Mouse (Mus musculus) G1E (cell line): ENCODE data around the gene Tpi1. TPM values are rescaled to one million over a fixed set of nuclear protein-coding genes. Genes with fewer than 3 reads are reported as not detected.

Source experiments
- ATAC-seq: 2 replicates; pipeline ENCODE4 v1.8.0; 2016; ENCODE audit warnings: mild to moderate bottlenecking; ENCODE audit not compliant: insufficient number of reproducible peaks, poor library complexity, low FRiP score, severe bottlenecking; ENCODE audit errors: extremely low read depth
- DNase-seq: peaks from one replicate; pipeline ENCODE4 v3.0.0; 2012; ENCODE audit warnings: low spot score
- H3K27me3 ChIP-seq: 2 replicates; pipeline ENCODE4 v1.6.1; 2012; ENCODE audit warnings: mild to moderate bottlenecking, low read length, inconsistent platforms; ENCODE audit not compliant: insufficient read depth
- H3K36me3 ChIP-seq: replicated peaks from 2 replicates; pipeline ENCODE3; 2012; ENCODE audit warnings: mild to moderate bottlenecking, inconsistent platforms
- H3K4me1 ChIP-seq: 2 replicates; pipeline ENCODE4 v1.6.1; 2012; ENCODE audit warnings: low read depth, low read length, inconsistent platforms, mixed read lengths; ENCODE audit not compliant: insufficient read depth
- H3K4me3 ChIP-seq: 2 replicates; pipeline ENCODE4 v1.5.1; 2012; ENCODE audit warnings: low read depth, mild to moderate bottlenecking, inconsistent platforms, low read length, moderate library complexity, mixed read lengths
- H3K9me3 ChIP-seq: replicated peaks from 2 replicates; pipeline ENCODE4 v1.6.1; 2012; ENCODE audit warnings: inconsistent platforms
- CTCF ChIP-seq: IDR thresholded peaks from 2 replicates; pipeline ENCODE4 v1.5.1; 2012; ENCODE audit warnings: low read depth, low read length, inconsistent platforms, mixed read lengths
- GATA1 ChIP-seq: IDR thresholded peaks from 2 replicates; pipeline ENCODE4 v1.6.1; 2012; ENCODE audit warnings: borderline replicate concordance, low read length, inconsistent platforms, mixed read lengths
- GATA2 ChIP-seq: IDR thresholded peaks from 2 replicates; pipeline ENCODE4 v1.6.1; 2012; ENCODE audit warnings: low read depth, low read length, inconsistent platforms, borderline replicate concordance
- POLR2AphosphoS5 ChIP-seq: IDR thresholded peaks from 2 replicates; pipeline ENCODE4 v1.6.1; 2012; ENCODE audit warnings: low read depth, low read length, inconsistent platforms; ENCODE audit not compliant: insufficient replicate concordance
- TAL1 ChIP-seq: conservative IDR thresholded peaks from 2 replicates; pipeline ENCODE4 v1.6.1; 2012; ENCODE audit warnings: low read depth, low read length, inconsistent platforms, mixed read lengths
- polyA plus RNA-seq: library from polyadenylated mRNA; stranded (reverse); fragments of >175 nt; gene quantifications from 2 replicates; pipeline ENCODE4 v1.2.3, GENCODE M21; 2012
- total RNA-seq, 2 experiments: library from RNA; stranded (forward) in 1 of 2; stranded (reverse) in 1 of 2; fragments of 200-1000 nt in 1 of 2; fragments of >200 nt in 1 of 2; fragmentation: Nextera tagmentation in 1 of 2; gene quantifications; 2 replicates each; pipeline ENCODE4 v1.2.3; 2014 to 2017

The Tpi1 gene
- total and polyA plus RNA-seq, 3 experiments = 601 to 903 (median 701) TPM

DNA sequence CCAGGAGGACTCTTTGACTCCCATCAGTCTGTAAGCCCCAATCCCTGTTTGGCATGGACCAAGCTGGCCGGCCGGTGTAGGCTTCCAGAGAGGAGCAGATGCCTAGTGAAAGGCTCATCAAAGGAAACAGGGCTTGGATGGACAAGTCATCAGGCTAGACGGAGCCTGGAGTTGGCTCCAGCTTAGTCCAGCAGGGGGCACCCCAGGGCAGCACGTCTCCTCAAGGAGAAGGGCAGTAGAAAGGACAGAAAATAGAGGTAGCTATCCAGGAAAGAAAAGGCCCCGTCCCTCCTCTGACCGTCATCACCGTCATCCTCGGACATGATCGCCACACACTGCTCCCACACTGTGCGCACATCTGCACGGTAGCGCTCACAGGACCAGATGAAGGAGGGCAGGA, 45.6 kb upstream of the Tpi1 start:
- Histone ChIP-seq H3K9me3 (no peaks in the 10 kb centered on the region), H3K36me3 (no peaks in the 10 kb centered on the region), H3K4me1 (peaks cover 5% of the 10 kb centered on the region; the same call in 1 of the 2 replicates), H3K27me3 (peaks cover 71% of the 10 kb centered on the region), H3K4me3 (no peak overlapping the region)
- ATAC-seq (peak; percentile 28; the same call in 1 of the 2 replicates), DNase-seq (peak; percentile 59)
- TF ChIP-seq POLR2AphosphoS5 (no peak), TAL1 (no peak), CTCF (peak; percentile 55; the same call in 1 of the 2 replicates)

DNA sequence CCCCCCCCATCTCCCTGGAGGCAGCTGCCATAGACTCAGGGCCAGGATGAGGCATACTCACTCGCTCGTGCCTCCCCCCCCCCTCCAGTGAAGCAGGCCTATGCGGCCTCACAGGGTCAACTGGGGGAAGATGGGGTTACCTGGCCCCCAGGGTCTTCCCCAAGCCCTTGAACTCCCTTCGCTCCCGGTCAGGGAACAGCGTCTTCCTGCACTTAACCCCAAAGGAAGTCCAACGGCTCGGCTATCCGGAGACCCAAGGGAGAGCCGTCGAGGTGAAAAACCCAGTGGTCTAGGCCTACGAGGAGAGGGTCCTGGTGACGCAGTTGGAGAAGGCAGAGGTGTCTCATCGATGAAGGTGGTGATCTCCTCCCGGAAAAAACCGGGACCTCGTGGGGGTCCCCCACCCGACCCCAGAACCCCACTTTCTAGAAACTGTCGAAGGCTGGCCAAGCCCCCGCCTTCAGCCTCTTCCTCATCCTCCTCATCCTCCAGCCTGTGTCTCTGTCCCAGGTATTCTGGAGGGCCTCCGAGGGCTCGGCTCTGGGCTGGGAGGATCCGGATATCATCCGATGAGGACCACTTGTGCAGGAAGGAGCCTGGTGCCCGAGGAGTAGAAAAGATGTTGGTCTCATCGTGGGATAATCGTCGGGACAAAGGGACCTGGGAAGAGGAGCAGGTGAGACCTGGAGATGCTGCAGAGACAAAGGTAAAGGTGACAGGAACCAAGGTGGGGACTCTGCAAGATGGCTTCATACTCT, 44.6 kb upstream of the Tpi1 start:
- no peaks in the 10 kb centered on the region for H3K9me3 ChIP-seq
- ATAC-seq = no peak
- DNase-seq = no peak
- H3K36me3 ChIP-seq = no peaks in the 10 kb centered on the region
- H3K4me1 ChIP-seq = peaks cover 5% of the 10 kb centered on the region; the same call in 1 of the 2 replicates
- no peak for TF ChIP-seq TAL1
- TF ChIP-seq GATA2 = no peak
- no peak for TF ChIP-seq POLR2AphosphoS5
- TF ChIP-seq CTCF = no peak
- no peak for TF ChIP-seq GATA1
- peaks cover 67% of the 10 kb centered on the region for H3K27me3 ChIP-seq
- no peak overlapping the region for H3K4me3 ChIP-seq

DNA sequence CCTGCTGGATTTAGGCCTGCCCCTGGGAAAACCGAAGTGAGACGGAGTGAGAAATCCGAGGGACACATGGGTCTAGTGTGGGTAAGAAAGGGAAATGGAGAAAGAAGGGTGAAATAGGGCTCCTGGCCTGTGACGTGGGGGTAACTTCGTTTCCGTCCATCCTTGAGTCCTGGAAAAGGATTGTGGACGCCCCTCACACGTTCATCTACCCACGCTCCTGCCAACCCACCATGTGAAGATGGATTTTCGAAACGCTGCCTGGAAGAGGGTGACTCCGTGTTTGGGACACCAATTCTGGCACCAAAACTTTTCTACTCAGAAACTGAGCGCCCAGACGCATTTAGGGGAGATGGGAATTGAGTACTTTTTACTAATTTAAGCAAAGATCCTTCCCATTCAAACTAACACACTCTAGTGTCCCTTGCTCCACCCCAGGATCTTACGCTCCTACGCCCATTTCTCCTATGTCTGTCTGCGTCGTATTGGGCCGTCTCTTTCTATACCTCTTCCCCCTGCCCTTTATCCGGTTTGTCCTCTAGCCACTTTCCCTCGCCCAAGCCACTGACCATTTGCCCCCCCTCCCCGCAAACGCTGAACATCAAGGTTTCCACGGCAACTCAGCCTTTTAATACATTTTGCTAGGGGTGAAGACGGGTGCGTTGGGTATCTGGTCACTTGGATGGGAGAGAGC, 43.9 kb upstream of the Tpi1 start:
- TF ChIP-seq TAL1 = no peak
- TF ChIP-seq GATA1 = no peak
- TF ChIP-seq CTCF = no peak
- no peak for TF ChIP-seq GATA2
- Histone ChIP-seq H3K9me3 (no peaks in the 10 kb centered on the region), H3K4me3 (no peak overlapping the region), H3K36me3 (no peaks in the 10 kb centered on the region), H3K4me1 (peaks cover 2% of the 10 kb centered on the region; the same call in 1 of the 2 replicates), H3K27me3 (peaks cover 66% of the 10 kb centered on the region)
- no peak for ATAC-seq
- DNase-seq = no peak

DNA sequence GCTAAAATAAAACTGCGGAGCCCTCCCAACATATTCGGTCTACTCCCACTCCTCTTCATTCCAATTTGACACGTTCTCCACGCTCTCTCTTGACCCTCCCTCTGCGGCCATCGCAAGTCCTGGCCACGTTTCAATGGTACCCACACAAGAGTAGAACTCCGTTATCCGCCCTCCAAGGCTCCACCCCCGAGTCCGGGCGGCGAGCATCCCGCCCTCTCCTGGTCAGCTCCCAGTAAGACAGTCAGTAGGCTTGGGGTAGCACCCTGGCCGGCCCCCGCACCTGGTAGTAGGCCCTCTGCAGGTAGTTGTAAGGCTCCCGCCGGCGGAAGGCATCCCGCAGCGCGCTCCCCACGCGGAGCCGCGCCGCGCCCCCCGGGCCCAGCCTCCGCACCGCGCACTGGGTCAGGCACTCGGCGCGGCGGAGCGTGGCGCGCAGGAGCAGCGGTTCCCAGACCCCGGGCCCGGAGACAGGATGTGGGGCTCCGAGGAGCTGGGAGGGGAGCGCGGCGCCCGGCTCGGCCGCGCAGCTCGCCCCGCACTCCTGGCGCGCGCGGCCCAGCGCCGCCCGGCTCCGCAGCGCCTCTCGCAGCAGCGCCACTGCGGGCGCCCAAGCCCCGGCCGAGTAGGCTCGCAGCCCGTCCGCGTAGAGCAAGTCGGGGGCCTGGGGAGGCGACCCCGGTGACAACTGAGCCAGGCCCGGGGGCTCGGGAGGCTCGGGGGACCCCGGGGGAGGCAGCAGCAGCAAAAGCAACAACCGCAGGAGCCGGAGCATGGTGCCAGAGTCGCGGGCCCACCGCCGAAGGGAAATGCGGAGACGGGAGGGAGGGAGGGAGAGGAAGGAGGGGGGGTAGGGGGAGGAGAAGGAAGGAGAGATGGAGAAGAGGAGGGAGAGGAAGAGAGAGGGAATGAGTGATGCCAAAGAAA, 43.1 kb upstream of the Tpi1 start, which contains the start of gene P3h3:
P3h3 (minus strand) TSS at position 837 of the 924 bp plus-strand sequence.
- no peaks in the 10 kb centered on the region for H3K36me3 ChIP-seq
- TF ChIP-seq POLR2AphosphoS5 (no peak), TAL1 (no peak), GATA1 (no peak), CTCF (no peak), GATA2 (no peak)
- DNase-seq (no peak), ATAC-seq (no peak)
- H3K9me3 ChIP-seq = no peaks in the 10 kb centered on the region
- H3K4me1 ChIP-seq = 0 out of 2 replicates have a peak, but pooled peaks cover 2% of the 10 kb centered on the region
- no peak within 1 kb of the TSS for H3K4me3 ChIP-seq
- H3K27me3 ChIP-seq = peaks cover 67% of the 10 kb centered on the region

DNA sequence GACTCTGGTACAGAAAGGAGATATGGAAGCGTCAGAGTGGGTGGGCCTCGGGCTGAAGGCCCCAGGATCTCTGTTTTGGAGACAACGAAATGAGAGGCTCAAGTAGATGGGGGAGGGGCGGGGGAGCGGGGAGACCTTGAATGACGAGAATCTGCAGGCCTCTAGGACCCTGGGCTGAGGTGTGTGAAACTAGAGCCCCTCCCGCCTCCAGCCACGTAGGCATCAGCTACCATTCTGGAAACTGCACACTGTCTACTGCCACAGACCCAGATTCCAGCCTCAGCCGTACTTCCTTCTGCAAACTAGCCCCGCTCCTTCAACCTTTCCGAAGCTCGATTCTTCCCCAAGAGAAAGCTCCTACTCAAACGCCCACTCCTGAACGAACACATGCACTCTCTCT, 42.2 kb upstream of the Tpi1 start:
- no peak for ATAC-seq
- H3K27me3 ChIP-seq = peaks cover 59% of the 10 kb centered on the region

More for the DNA sequence above, 42.2 kb upstream of the Tpi1 start:
- Histone ChIP-seq H3K4me1 (0 out of 2 replicates have a peak, but pooled peaks cover 2% of the 10 kb centered on the region), H3K9me3 (no peaks in the 10 kb centered on the region), H3K4me3 (no peak overlapping the region), H3K36me3 (no peaks in the 10 kb centered on the region)
- no peak for DNase-seq
- TF ChIP-seq GATA2 (no peak), CTCF (no peak), POLR2AphosphoS5 (no peak), TAL1 (no peak), GATA1 (no peak)
